Mouse (Mus musculus) spleen, adult 18-20 months (tissue): Measurements from ENCODE around the gene F11r.

Experiments
- DNase-seq, 2 experiments: peaks; one replicate each; pipeline ENCODE4 v3.0.0; 2022; ENCODE audit warnings: mixed read lengths in 2 of 2

The F11r gene

GRCm38 (mm10) chr1:171439072-171439471 lies 1.7 kb downstream of the F11r start:
- DNase-seq, result no peak

- no peak for DNase-seq
Measured at GRCm38 (mm10) chr1:171440025-171440725, 2.8 kb downstream of the F11r start.

- DNase-seq, result no peak
Measured at GRCm38 (mm10) chr1:171441466-171442412, 4.4 kb downstream of the F11r start.

GRCm38 (mm10) chr1:171442413-171442760 lies 5.1 kb downstream of the F11r start:
- no peak for DNase-seq

GRCm38 (mm10) chr1:171445050-171445449 lies 7.7 kb downstream of the F11r start:
- no peak for DNase-seq

GRCm38 (mm10) chr1:171446854-171447253 lies 9.5 kb downstream of the F11r start:
- no peak for DNase-seq

- no peak for DNase-seq
Measured at GRCm38 (mm10) chr1:171447692-171448091, 10.4 kb downstream of the F11r start.

GRCm38 (mm10) chr1:171450062-171450461 lies 12.7 kb downstream of the F11r start:
- no peak for DNase-seq

- no peak for DNase-seq
Measured at GRCm38 (mm10) chr1:171451001-171451400, 13.7 kb downstream of the F11r start.

GRCm38 (mm10) chr1:171452522-171452921 lies 15.2 kb downstream of the F11r start:
- DNase-seq, result no peak

GRCm38 (mm10) chr1:171452923-171453322 lies 15.6 kb downstream of the F11r start:
- no peak for DNase-seq

- no peak for DNase-seq
Measured at GRCm38 (mm10) chr1:171454926-171455325, 17.6 kb downstream of the F11r start.

GRCm38 (mm10) chr1:171457568-171457967 lies 20.2 kb downstream of the F11r start:
- DNase-seq, result no peak

GRCm38 (mm10) chr1:171459791-171460190 lies 22.5 kb downstream of the F11r start:
- no peak for DNase-seq

- DNase-seq, result no peak
Measured at GRCm38 (mm10) chr1:171460551-171461503, 23.5 kb downstream of the F11r start.

- no peak for DNase-seq
Measured at GRCm38 (mm10) chr1:171463133-171463532, 25.8 kb downstream of the F11r start.

- DNase-seq, result no peak
Measured at GRCm38 (mm10) chr1:171465749-171466412, 28.5 kb downstream of the F11r start.

- no peak for DNase-seq
Measured at GRCm38 (mm10) chr1:171466565-171466964, 29.2 kb downstream of the F11r start.

- no peak for DNase-seq
Measured at GRCm38 (mm10) chr1:171469678-171470077, 32.3 kb downstream of the F11r start.

- DNase-seq, result peak in 1 of 2 experiments; percentile 69
Measured at GRCm38 (mm10) chr1:171470371-171470871, 33.1 kb downstream of the F11r start.

GRCm38 (mm10) chr1:171470896-171471295 lies 33.6 kb downstream of the F11r start:
- DNase-seq, result no peak

GRCm38 (mm10) chr1:171471452-171471851 lies 34.1 kb downstream of the F11r start:
- DNase-seq, result no peak
